Mouse (Mus musculus) myocyte (in vitro differentiated cells): ENCODE measurements around the gene Twf2. TPM values are rescaled to one million over a fixed set of nuclear protein-coding genes. Genes with fewer than 3 reads are reported as not detected.
"Not testable (repeated sequence)": the region's sequence is repeated elsewhere in the genome, so short reads cannot be mapped to it uniquely, and the experiment has no call there.

Source experiments
- H3K27me3 ChIP-seq: one replicate; pipeline ENCODE4 v1.6.1; 2011; ENCODE audit not compliant: control insufficient read depth, insufficient read depth, insufficient read length
- H3K36me3 ChIP-seq: one replicate; pipeline ENCODE4 v1.6.1; 2011; ENCODE audit not compliant: control insufficient read depth, insufficient read depth
- H3K4me2 ChIP-seq: one replicate; pipeline ENCODE4 v1.6.1; 2011; ENCODE audit warnings: low read depth, control low read depth
- H3K4me3 ChIP-seq: one replicate; pipeline ENCODE4 v1.5.1; 2011; ENCODE audit warnings: mild to moderate bottlenecking, control low read depth, moderate library complexity
- H3K79me2 ChIP-seq: one replicate; pipeline ENCODE4 v1.6.1; 2011; ENCODE audit not compliant: control insufficient read depth, insufficient read depth
- H3ac ChIP-seq: one replicate; pipeline ENCODE4 v1.6.1; 2011; ENCODE audit not compliant: control insufficient read depth, insufficient read length
- CEBPB ChIP-seq: IDR thresholded peaks from 2 replicates; pipeline ENCODE4 v1.6.1; 2011; ENCODE audit warnings: mild to moderate bottlenecking, moderate library complexity; ENCODE audit not compliant: poor library complexity, insufficient read depth, severe bottlenecking
- E2F4 ChIP-seq: IDR thresholded peaks from one replicate; pipeline ENCODE4 v1.6.1; 2011; ENCODE audit warnings: mild to moderate bottlenecking, control low read depth, moderate library complexity; ENCODE audit not compliant: insufficient read depth
- MAX ChIP-seq: IDR thresholded peaks from one replicate; pipeline ENCODE4 v1.6.1; 2011; ENCODE audit warnings: low read depth, mild to moderate bottlenecking, control low read depth
- MYOD1 ChIP-seq, 3 experiments: IDR thresholded peaks; one replicate each; pipeline ENCODE4 v1.6.1; 2011; ENCODE audit warnings: control low read depth in 2 of 3, low read depth in 2 of 3, mild to moderate bottlenecking in 2 of 3, moderate library complexity in 1 of 3; ENCODE audit not compliant: insufficient read length in 2 of 3, control insufficient read depth in 1 of 3
- MYOG ChIP-seq, 3 experiments: IDR thresholded peaks; one replicate each; pipeline ENCODE4 v1.6.1; 2011; ENCODE audit warnings: control low read depth in 2 of 3, low read depth in 2 of 3, mild to moderate bottlenecking in 2 of 3; ENCODE audit not compliant: insufficient read length in 2 of 3, control insufficient read depth in 1 of 3, insufficient read depth in 1 of 3
- POLR2A ChIP-seq: IDR thresholded peaks from one replicate; pipeline ENCODE4 v1.6.1; 2011; ENCODE audit warnings: low read depth, mild to moderate bottlenecking, control low read depth, moderate library complexity; ENCODE audit not compliant: insufficient read length
- POLR2AphosphoS2 ChIP-seq: IDR thresholded peaks from one replicate; pipeline ENCODE4 v1.6.1; 2011; ENCODE audit warnings: low read depth, control low read depth; ENCODE audit not compliant: insufficient read length
- REST ChIP-seq: IDR thresholded peaks from one replicate; pipeline ENCODE4 v1.6.1; 2011; ENCODE audit warnings: mild to moderate bottlenecking, control low read depth, moderate library complexity; ENCODE audit not compliant: insufficient read depth, insufficient read length
- SRF ChIP-seq: IDR thresholded peaks from one replicate; pipeline ENCODE4 v1.6.1; 2011; ENCODE audit warnings: low read depth; ENCODE audit not compliant: control insufficient read depth, insufficient read length
- TCF12 ChIP-seq: IDR thresholded peaks from one replicate; pipeline ENCODE4 v1.6.1; 2011; ENCODE audit warnings: mild to moderate bottlenecking, control low read depth; ENCODE audit not compliant: poor library complexity, insufficient read depth, severe bottlenecking
- TCF3 ChIP-seq: IDR thresholded peaks from one replicate; pipeline ENCODE4 v1.6.1; 2011; ENCODE audit warnings: low read depth, control low read depth; ENCODE audit not compliant: insufficient read length
- USF1 ChIP-seq: IDR thresholded peaks from one replicate; pipeline ENCODE4 v1.6.1; 2011; ENCODE audit warnings: low read depth, mild to moderate bottlenecking, control low read depth, moderate library complexity
- polyA plus RNA-seq: library from polyadenylated mRNA; unstranded; fragments of >200 nt; fragmentation: generic; extraction: Trizol; gene quantifications from one replicate; pipeline ENCODE4 v1.2.1, GENCODE M21; 2012; ENCODE audit warnings: missing spikeins

The Twf2 gene
- polyA plus RNA-seq, 1 experiment = 103 TPM

GRCm38 (mm10) chr9:106167241-106167640 lies 35.7 kb upstream of the Twf2 start:
- no peak overlapping the region for H3K4me3 ChIP-seq

GRCm38 (mm10) chr9:106167703-106168102 lies 35.2 kb upstream of the Twf2 start:
- no peak for TF ChIP-seq MYOD1 (IDR thresholded peaks at IDR 0.05; ENCODE audit: control insufficient read depth in 1 of 3, insufficient read length in 2 of 3, low read depth in 2 of 3)
- no peak for TF ChIP-seq POLR2AphosphoS2
- TF ChIP-seq MAX = no peak
- no peak for TF ChIP-seq POLR2A
- no peak for TF ChIP-seq USF1
- no peak for TF ChIP-seq SRF
- TF ChIP-seq TCF3 = no peak
- TF ChIP-seq CEBPB = no peak
- TF ChIP-seq REST = no peak
- no peak for TF ChIP-seq MYOG (IDR thresholded peaks at IDR 0.05; ENCODE audit: control insufficient read depth in 1 of 3, insufficient read depth in 1 of 3, insufficient read length in 2 of 3, low read depth in 2 of 3)
- TF ChIP-seq TCF12 = no peak
- no peak for TF ChIP-seq E2F4

More at GRCm38 (mm10) chr9:106167241-106167640, 35.7 kb upstream of the Twf2 start:
- H3K36me3 ChIP-seq = no peaks in the 10 kb centered on the region
- peaks cover 13% of the 10 kb centered on the region for H3K79me2 ChIP-seq
- no peak overlapping the region for H3K4me2 ChIP-seq
- no peaks in the 10 kb centered on the region for H3K27me3 ChIP-seq
- TF ChIP-seq E2F4 (no peak), MAX (no peak), TCF12 (no peak), MYOG (IDR thresholded peaks at IDR 0.05; ENCODE audit: control insufficient read depth in 1 of 3, insufficient read depth in 1 of 3, insufficient read length in 2 of 3, low read depth in 2 of 3) (no peak), TCF3 (no peak), SRF (no peak), POLR2AphosphoS2 (no peak), REST (no peak), USF1 (no peak), CEBPB (no peak), MYOD1 (IDR thresholded peaks at IDR 0.05; ENCODE audit: control insufficient read depth in 1 of 3, insufficient read length in 2 of 3, low read depth in 2 of 3) (no peak), POLR2A (no peak)
- H3ac ChIP-seq = no peak overlapping the region

GRCm38 (mm10) chr9:106169006-106169405 lies 33.9 kb upstream of the Twf2 start:
- not testable (repeated sequence) for H3K36me3 ChIP-seq, H3K4me2 ChIP-seq, H3K4me3 ChIP-seq, H3K27me3 ChIP-seq, H3ac ChIP-seq
- peaks cover 31% of the 10 kb centered on the region for H3K79me2 ChIP-seq

More at GRCm38 (mm10) chr9:106167703-106168102, 35.2 kb upstream of the Twf2 start:
- no peaks in the 10 kb centered on the region for H3K36me3 ChIP-seq
- H3ac ChIP-seq = no peak overlapping the region
- H3K27me3 ChIP-seq = no peaks in the 10 kb centered on the region
- H3K4me3 ChIP-seq = no peak overlapping the region
- peaks cover 18% of the 10 kb centered on the region for H3K79me2 ChIP-seq
- no peak overlapping the region for H3K4me2 ChIP-seq

- H3ac ChIP-seq = peak overlapping the region; percentile 97
- H3K79me2 ChIP-seq = peaks cover 40% of the 10 kb centered on the region
- peak overlapping the region; percentile 84 for H3K4me2 ChIP-seq
- TF ChIP-seq MAX (no peak), POLR2A (no peak), E2F4 (no peak), USF1 (no peak), CEBPB (no peak)
- H3K4me3 ChIP-seq = peak overlapping the region; percentile 95
- no peaks in the 10 kb centered on the region for H3K36me3 ChIP-seq
- H3K27me3 ChIP-seq = no peaks in the 10 kb centered on the region
Measured at GRCm38 (mm10) chr9:106169917-106170316, 33.0 kb upstream of the Twf2 start.

GRCm38 (mm10) chr9:106170556-106171345 lies 32.2 kb upstream of the Twf2 start, which contains the start of gene Wdr82:
Wdr82 (plus strand) TSS chr9:106170928.
- peak within 1 kb of the TSS; percentile 97 for H3ac ChIP-seq
- peak; percentile 85 for TF ChIP-seq POLR2AphosphoS2
- TF ChIP-seq MYOG (IDR thresholded peaks at IDR 0.05; ENCODE audit: control insufficient read depth in 1 of 3, insufficient read depth in 1 of 3, insufficient read length in 2 of 3, low read depth in 2 of 3) = no peak
- peak; percentile 78 for TF ChIP-seq POLR2A
- H3K4me2 ChIP-seq = peak within 1 kb of the TSS; percentile 84
- peaks cover 48% of the 10 kb centered on the region for H3K79me2 ChIP-seq
- no peaks in the 10 kb centered on the region for H3K36me3 ChIP-seq
- H3K27me3 ChIP-seq = no peaks in the 10 kb centered on the region
- peak within 1 kb of the TSS; percentile 95 for H3K4me3 ChIP-seq
